Mouse (Mus musculus): Measurements from ENCODE around the gene Itih5. TPM values are rescaled to one million over a fixed set of nuclear protein-coding genes. Genes with fewer than 3 reads are reported as not detected.

The Itih5 gene
- polyA plus RNA-seq (2017; shearing (Covaris generic)): 2.7 TPM

GRCm38 (mm10) chr2:10153201-10154075 lies at the start of gene Itih5:
Itih5 (plus strand) TSS chr2:10153571.

GRCm38 (mm10) chr2:10131296-10131695 lies 22.1 kb upstream of the Itih5 start, which contains the start of gene Itih2:
Itih2 (minus strand) TSS chr2:10131396.

Other genes starting within 250 kb of the Itih5 start
- 30.4 TPM for gene Taf3, start 105.0 kb upstream of the Itih5 start, polyA plus RNA-seq (2017; shearing (Covaris generic))
- gene Atp5c1, start 73.1 kb upstream of the Itih5 start, polyA plus RNA-seq (2017; shearing (Covaris generic)): 334 TPM
- 53.2 TPM for gene Kin, start 73.0 kb upstream of the Itih5 start, polyA plus RNA-seq (2017; shearing (Covaris generic))
- gene Itih2, start 22.2 kb upstream of the Itih5 start, polyA plus RNA-seq (2017; shearing (Covaris generic)): not detected
- 9.5 TPM for gene Sfmbt2, start 216.9 kb downstream of the Itih5 start, polyA plus RNA-seq (2017; shearing (Covaris generic))